Mouse (Mus musculus): ENCODE results near the gene Ctso. TPM values are rescaled to one million over a fixed set of nuclear protein-coding genes. Genes with fewer than 3 reads are reported as not detected.

Gene Ctso
- polyA plus RNA-seq, 1 experiment from 2014 or later, result 25.0 TPM

DNA sequence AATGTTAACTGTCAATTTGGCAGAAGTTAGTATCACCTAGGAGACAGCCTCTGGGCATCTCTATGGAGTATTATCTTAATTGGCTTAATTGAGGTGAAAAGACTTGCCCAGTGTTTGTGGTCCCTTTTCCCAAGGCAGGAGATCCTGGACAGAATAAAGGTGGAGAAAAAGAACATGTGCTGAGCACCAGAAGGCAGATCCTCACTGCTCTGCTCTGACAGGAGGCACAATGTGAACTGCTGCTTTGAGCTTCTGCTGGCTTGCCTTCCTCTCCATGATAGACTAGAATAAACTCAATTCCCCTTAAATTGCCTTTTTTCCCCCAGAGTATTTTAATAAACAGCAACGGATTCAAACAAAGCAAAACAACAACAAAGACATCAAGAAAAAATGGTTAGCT is 52.7 kb downstream of the Ctso start:
- Histone ChIP-seq H3K9ac (ENCODE audit: low read length) (no peak overlapping the region), H3K36me3 (ENCODE audit: control insufficient read depth, insufficient read depth, low read length) (no peaks in the 10 kb centered on the region), H3K4me1 (ENCODE audit: control insufficient read depth in 2 of 2, insufficient read depth in 2 of 2, low read length in 2 of 2) (peaks cover 5 to 8% of the 10 kb centered on the region in 2 experiments; a peak in 3 of 4 replicates), H3K27me3 (ENCODE audit: control insufficient read depth, insufficient read depth, low read length) (no peaks in the 10 kb centered on the region), H3K9me3 (ENCODE audit: control insufficient read depth, low read length) (no peaks in the 10 kb centered on the region), H3K4me3 (ENCODE audit: control insufficient read depth in 1 of 2, insufficient read depth in 1 of 2, low read depth in 1 of 2, low read length in 2 of 2) (no peak overlapping the region), H3K4me2 (ENCODE audit: low read length) (no peak overlapping the region), H3K27ac (replicated peaks in 1 of 2; ENCODE audit: control insufficient read depth in 1 of 2, insufficient read depth in 1 of 2, low read depth in 2 of 2, low read length in 2 of 2) (no peak overlapping the region)
- WGBS, result 41% methylated on average over 1 of the region's 1 CpGs
- no peak for ATAC-seq (ENCODE audit: insufficient number of reproducible peaks, insufficient read depth, low FRiP score, low read depth)

- 92% methylated on average over 2 of the region's 2 CpGs for WGBS
- H3K9me3 ChIP-seq (ENCODE audit: control insufficient read depth, low read length), result no peaks in the 10 kb centered on the region
Measured at GRCm38 (mm10) chr3:81986103-81986502, 53.7 kb downstream of the Ctso start.

DNA sequence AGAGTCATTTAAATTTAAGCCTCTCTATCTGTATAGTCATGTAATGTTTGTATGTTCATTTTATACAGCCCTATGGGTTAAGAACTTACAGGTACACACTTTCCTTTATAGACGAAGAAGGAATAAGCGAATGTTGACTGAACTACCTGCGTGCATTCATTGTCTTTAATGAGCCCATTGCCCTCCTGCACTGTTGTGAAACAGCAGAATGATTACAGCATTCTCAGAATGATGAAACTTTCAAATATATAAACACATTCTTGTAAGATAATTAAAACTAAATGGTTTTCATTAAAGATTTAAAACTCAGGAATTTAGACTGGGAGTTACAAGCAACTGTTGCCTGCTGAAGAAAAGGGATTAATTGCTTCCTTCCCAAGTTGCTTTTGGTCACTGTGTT is 55.2 kb downstream of the Ctso start:
- H3K27ac ChIP-seq (replicated peaks in 1 of 2; ENCODE audit: control insufficient read depth in 1 of 2, insufficient read depth in 1 of 2, low read depth in 2 of 2, low read length in 2 of 2), result no peak overlapping the region
- H3K4me3 ChIP-seq (ENCODE audit: control insufficient read depth in 1 of 2, insufficient read depth in 1 of 2, low read depth in 1 of 2, low read length in 2 of 2), result no peak overlapping the region
- no peaks in the 10 kb centered on the region for H3K27me3 ChIP-seq (ENCODE audit: control insufficient read depth, insufficient read depth, low read length)
- no peak overlapping the region for H3K9ac ChIP-seq (ENCODE audit: low read length)
- WGBS, result 93% methylated on average over 3 of the region's 3 CpGs
- no peaks in the 10 kb centered on the region for H3K9me3 ChIP-seq (ENCODE audit: control insufficient read depth, low read length)
- no peak overlapping the region for H3K4me2 ChIP-seq (ENCODE audit: low read length)
- H3K4me1 ChIP-seq (ENCODE audit: control insufficient read depth in 2 of 2, insufficient read depth in 2 of 2, low read length in 2 of 2), result peaks cover 7 to 14% of the 10 kb centered on the region in 2 experiments; a peak in 3 of 4 replicates
- H3K36me3 ChIP-seq (ENCODE audit: control insufficient read depth, insufficient read depth, low read length), result no peaks in the 10 kb centered on the region
- ATAC-seq (ENCODE audit: insufficient number of reproducible peaks, insufficient read depth, low FRiP score, low read depth), result no peak

More at GRCm38 (mm10) chr3:81986103-81986502, 53.7 kb downstream of the Ctso start:
- no peak overlapping the region for H3K4me2 ChIP-seq (ENCODE audit: low read length)
- H3K4me1 ChIP-seq (ENCODE audit: control insufficient read depth in 2 of 2, insufficient read depth in 2 of 2, low read length in 2 of 2), result peaks cover 7 to 14% of the 10 kb centered on the region in 2 experiments; a peak in 3 of 4 replicates
- H3K36me3 ChIP-seq (ENCODE audit: control insufficient read depth, insufficient read depth, low read length), result no peaks in the 10 kb centered on the region
- ATAC-seq (ENCODE audit: insufficient number of reproducible peaks, insufficient read depth, low FRiP score, low read depth), result no peak
- no peak overlapping the region for H3K9ac ChIP-seq (ENCODE audit: low read length)
- no peaks in the 10 kb centered on the region for H3K27me3 ChIP-seq (ENCODE audit: control insufficient read depth, insufficient read depth, low read length)
- no peak overlapping the region for H3K27ac ChIP-seq (replicated peaks in 1 of 2; ENCODE audit: control insufficient read depth in 1 of 2, insufficient read depth in 1 of 2, low read depth in 2 of 2, low read length in 2 of 2)
- H3K4me3 ChIP-seq (ENCODE audit: control insufficient read depth in 1 of 2, insufficient read depth in 1 of 2, low read depth in 1 of 2, low read length in 2 of 2), result no peak overlapping the region

GRCm38 (mm10) chr3:81989692-81990141 is 57.3 kb downstream of the Ctso start:
- peak; percentile 80 for ATAC-seq (ENCODE audit: insufficient number of reproducible peaks, insufficient read depth, low FRiP score, low read depth)
- Histone ChIP-seq H3K27me3 (ENCODE audit: control insufficient read depth, insufficient read depth, low read length) (no peaks in the 10 kb centered on the region), H3K36me3 (ENCODE audit: control insufficient read depth, insufficient read depth, low read length) (no peaks in the 10 kb centered on the region), H3K4me1 (ENCODE audit: control insufficient read depth in 2 of 2, insufficient read depth in 2 of 2, low read length in 2 of 2) (peaks cover 7 to 14% of the 10 kb centered on the region in 2 experiments; a peak in 3 of 4 replicates), H3K9me3 (ENCODE audit: control insufficient read depth, low read length) (no peaks in the 10 kb centered on the region), H3K4me2 (ENCODE audit: low read length) (no peak overlapping the region), H3K9ac (ENCODE audit: low read length) (no peak overlapping the region), H3K4me3 (ENCODE audit: control insufficient read depth in 1 of 2, insufficient read depth in 1 of 2, low read depth in 1 of 2, low read length in 2 of 2) (no peak overlapping the region), H3K27ac (replicated peaks in 1 of 2; ENCODE audit: control insufficient read depth in 1 of 2, insufficient read depth in 1 of 2, low read depth in 2 of 2, low read length in 2 of 2) (peak overlapping the region; percentile 35 to 64)
- WGBS, result 4% methylated on average over 2 of the region's 2 CpGs

DNA sequence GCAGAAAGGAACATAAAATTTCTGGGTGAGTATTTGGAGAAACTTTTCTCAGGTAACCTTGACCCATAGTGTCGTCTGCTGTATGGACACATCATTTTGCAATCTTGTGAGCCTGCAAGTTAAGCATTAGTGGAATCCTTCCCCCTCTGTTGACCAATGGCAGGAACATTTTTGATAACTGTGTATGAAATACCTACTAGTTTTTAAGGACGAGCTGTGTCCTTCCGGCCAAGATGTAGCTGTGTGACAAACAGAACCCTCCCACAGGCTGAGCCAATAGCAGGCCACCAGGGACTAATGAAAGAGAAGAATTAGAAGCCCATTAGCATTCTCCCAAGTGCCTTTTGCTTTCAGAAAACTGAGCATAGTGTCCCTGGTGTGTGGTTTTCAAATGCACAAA is 58.1 kb downstream of the Ctso start:
- no peak overlapping the region for H3K9ac ChIP-seq (ENCODE audit: low read length)
- ATAC-seq (ENCODE audit: insufficient number of reproducible peaks, insufficient read depth, low FRiP score, low read depth), result no peak
- 27% methylated on average over 3 of the region's 3 CpGs for WGBS

GRCm38 (mm10) chr3:81995371-81995770 is 63.0 kb downstream of the Ctso start:
- no peak for ATAC-seq (ENCODE audit: insufficient number of reproducible peaks, insufficient read depth, low FRiP score, low read depth)
- Histone ChIP-seq H3K9me3 (ENCODE audit: control insufficient read depth, low read length) (no peaks in the 10 kb centered on the region), H3K9ac (ENCODE audit: low read length) (no peak overlapping the region), H3K36me3 (ENCODE audit: control insufficient read depth, insufficient read depth, low read length) (no peaks in the 10 kb centered on the region), H3K4me2 (ENCODE audit: low read length) (no peak overlapping the region), H3K4me1 (ENCODE audit: control insufficient read depth in 2 of 2, insufficient read depth in 2 of 2, low read length in 2 of 2) (peaks cover 3 to 6% of the 10 kb centered on the region in 2 experiments; a peak in 3 of 4 replicates), H3K27me3 (ENCODE audit: control insufficient read depth, insufficient read depth, low read length) (no peaks in the 10 kb centered on the region), H3K27ac (replicated peaks in 1 of 2; ENCODE audit: control insufficient read depth in 1 of 2, insufficient read depth in 1 of 2, low read depth in 2 of 2, low read length in 2 of 2) (no peak overlapping the region), H3K4me3 (ENCODE audit: control insufficient read depth in 1 of 2, insufficient read depth in 1 of 2, low read depth in 1 of 2, low read length in 2 of 2) (no peak overlapping the region)
- 28% methylated on average over 4 of the region's 4 CpGs for WGBS

More for the DNA sequence above, 58.1 kb downstream of the Ctso start:
- Histone ChIP-seq H3K4me2 (ENCODE audit: low read length) (no peak overlapping the region), H3K4me1 (ENCODE audit: control insufficient read depth in 2 of 2, insufficient read depth in 2 of 2, low read length in 2 of 2) (peaks cover 7 to 14% of the 10 kb centered on the region in 2 experiments; a peak in 3 of 4 replicates), H3K4me3 (ENCODE audit: control insufficient read depth in 1 of 2, insufficient read depth in 1 of 2, low read depth in 1 of 2, low read length in 2 of 2) (no peak overlapping the region), H3K36me3 (ENCODE audit: control insufficient read depth, insufficient read depth, low read length) (no peaks in the 10 kb centered on the region), H3K27me3 (ENCODE audit: control insufficient read depth, insufficient read depth, low read length) (no peaks in the 10 kb centered on the region), H3K9me3 (ENCODE audit: control insufficient read depth, low read length) (no peaks in the 10 kb centered on the region), H3K27ac (replicated peaks in 1 of 2; ENCODE audit: control insufficient read depth in 1 of 2, insufficient read depth in 1 of 2, low read depth in 2 of 2, low read length in 2 of 2) (peak overlapping the region; percentile 44 to 70; a peak in 3 of 4 replicates)

DNA sequence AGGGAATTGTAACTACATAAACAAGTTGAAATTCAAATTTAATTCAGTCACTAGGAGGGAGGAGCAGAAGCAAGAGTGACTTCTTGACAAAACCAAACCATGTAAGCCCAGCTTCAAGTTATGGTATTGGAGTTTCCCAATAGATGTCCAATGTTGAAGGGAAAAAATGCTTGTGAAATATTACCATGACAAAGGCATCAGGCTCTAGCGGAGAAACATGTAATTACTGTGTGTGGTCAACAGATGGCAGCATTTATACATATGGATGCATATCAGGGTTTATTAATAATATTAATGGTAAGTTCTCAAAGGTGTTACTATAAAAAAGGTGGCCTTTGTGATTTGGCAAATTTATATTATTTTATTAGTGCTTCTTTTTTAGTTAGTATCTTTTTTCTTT is 63.6 kb downstream of the Ctso start:
- Histone ChIP-seq H3K9ac (ENCODE audit: low read length) (no peak overlapping the region), H3K27me3 (ENCODE audit: control insufficient read depth, insufficient read depth, low read length) (no peaks in the 10 kb centered on the region), H3K4me3 (ENCODE audit: control insufficient read depth in 1 of 2, insufficient read depth in 1 of 2, low read depth in 1 of 2, low read length in 2 of 2) (no peak overlapping the region), H3K27ac (replicated peaks in 1 of 2; ENCODE audit: control insufficient read depth in 1 of 2, insufficient read depth in 1 of 2, low read depth in 2 of 2, low read length in 2 of 2) (no peak overlapping the region), H3K9me3 (ENCODE audit: control insufficient read depth, low read length) (no peaks in the 10 kb centered on the region), H3K4me2 (ENCODE audit: low read length) (no peak overlapping the region), H3K4me1 (ENCODE audit: control insufficient read depth in 2 of 2, insufficient read depth in 2 of 2, low read length in 2 of 2) (no peaks in the 10 kb centered on the region), H3K36me3 (ENCODE audit: control insufficient read depth, insufficient read depth, low read length) (no peaks in the 10 kb centered on the region)
- WGBS, result 8% methylated on average over 1 of the region's 1 CpGs
- ATAC-seq (ENCODE audit: insufficient number of reproducible peaks, insufficient read depth, low FRiP score, low read depth), result no peak

Measured in heart, embryonic 14.5 days (tissue).